Mouse (Mus musculus) ES-Bruce4 (cell line): ENCODE data around the gene Ankrd11.

Source experiments
- CTCF ChIP-seq: IDR thresholded peaks from one replicate; pipeline ENCODE4 v1.8.1; 2011; ENCODE audit warnings: low read depth, low read length
- POLR2A ChIP-seq: IDR thresholded peaks from one replicate; pipeline ENCODE4 v1.8.1; 2011; ENCODE audit warnings: low read length; ENCODE audit not compliant: insufficient read depth

GRCm38 (mm10) chr8:123032730-123033129 lies 9.3 kb downstream of the Ankrd11 start:
- TF ChIP-seq POLR2A (no peak), CTCF (no peak)
